Comparison of ENCODE assay signal across 26 mouse cellular contexts in the genomic region with DNA sequence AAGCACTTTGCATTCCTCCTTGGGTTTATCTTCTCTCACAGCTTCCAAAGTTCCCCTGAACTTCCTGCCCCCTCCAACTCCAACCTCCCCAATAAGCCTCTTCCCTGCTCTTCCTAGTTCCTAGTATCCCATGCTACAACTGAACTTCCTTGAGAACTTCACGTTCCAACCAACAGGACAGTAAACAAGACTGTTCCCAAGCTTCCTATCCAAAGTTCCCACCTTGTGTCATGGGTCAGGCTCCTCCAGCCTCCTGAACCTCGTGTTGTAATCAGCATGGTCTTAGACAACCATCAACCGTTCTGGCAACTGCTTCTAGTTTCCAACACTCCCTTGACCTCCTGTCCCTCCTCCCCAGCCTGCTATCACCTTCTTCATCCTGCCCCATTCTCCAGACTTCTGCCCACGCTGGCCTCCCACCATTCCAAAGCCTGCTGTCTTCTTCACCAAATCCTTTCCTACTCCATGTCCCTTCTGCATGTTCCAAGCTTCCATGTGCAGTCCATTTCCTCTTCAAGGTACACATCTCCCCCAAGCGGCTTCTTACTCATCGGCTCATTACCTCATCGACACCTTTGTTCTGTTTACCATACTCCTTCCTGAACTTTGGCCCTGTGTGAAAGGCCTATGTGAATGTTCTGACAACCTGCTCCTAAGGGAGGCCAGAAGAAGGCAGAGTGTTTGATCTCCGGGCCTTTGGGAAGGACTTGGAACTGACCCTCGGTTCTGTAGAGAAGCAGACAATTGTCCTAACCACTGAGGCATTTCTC. TPM values are rescaled to one million over a fixed set of nuclear protein-coding genes. Genes with fewer than 3 reads are reported as not detected.
"Had no signal": no experiment of that assay in that cellular context is flagged by ENCODE, and none has a peak within 500 bp of the region (broad histone marks: within the 10 kb centered on the region; RNA-seq: fewer than 3 reads in every experiment).

No protein-coding gene starts in this region.

- H3K4me1 ChIP-seq: kidney, embryonic 15.5 days; lung, embryonic 15.5 days; midbrain, embryonic 13.5 days; neural tube, embryonic 13.5 days had no signal

- H3K9ac ChIP-seq: kidney, embryonic 15.5 days; liver, embryonic 14.5 days; lung, embryonic 15.5 days; midbrain, embryonic 13.5 days; neural tube, embryonic 13.5 days had no signal

- H3K4me3 ChIP-seq: kidney, embryonic 15.5 days; layer of hippocampus, adult 2 months; lung, embryonic 15.5 days; midbrain, embryonic 13.5 days; myocyte; neural tube, embryonic 13.5 days had no signal

- H3K9me3 ChIP-seq: kidney, embryonic 15.5 days; lung, embryonic 15.5 days; midbrain, embryonic 13.5 days; neural tube, embryonic 13.5 days had no signal

- H3K36me3 ChIP-seq: kidney, embryonic 15.5 days; lung, embryonic 15.5 days; midbrain, embryonic 13.5 days; neural tube, embryonic 13.5 days had no signal

- H3K27ac ChIP-seq: hindbrain, postnatal 0 days; kidney, embryonic 15.5 days; layer of hippocampus, adult 2 months; liver, embryonic 14.5 days; lung, embryonic 15.5 days; macrophage; midbrain, embryonic 13.5 days; neural tube, embryonic 13.5 days had no signal

- H3K4me2 ChIP-seq: kidney, embryonic 15.5 days; lung, embryonic 15.5 days; midbrain, embryonic 13.5 days; neural tube, embryonic 13.5 days had no signal

- ATAC-seq: hindbrain, postnatal 0 days; inflammation-experienced regulatory T-cells, adult 6 months; midbrain, embryonic 13.5 days; midbrain, embryonic 16.5 days had no signal

- DNase-seq: kidney, adult 2 months; kidney, postnatal 14 days; layer of hippocampus, adult 9-11 months; lung, adult 18-20 months; retina, postnatal 1 day; right cerebral cortex, postnatal 25 days; thymus, adult 2 months; thymus, postnatal 14 days; thymus, postnatal 4 days had no signal

- H3K27me3 ChIP-seq: kidney, embryonic 15.5 days; lung, embryonic 15.5 days; midbrain, embryonic 13.5 days; neural tube, embryonic 13.5 days had no signal

RNA-seq across cellular contexts. Expression of a gene that starts 30.4 kb away (rescaled TPM):
- total RNA-seq: hindbrain, postnatal 0 days; layer of hippocampus, adult 2 months; liver, adult 2 months; megakaryocyte, adult 5-6 weeks; monocyte, adult 5-6 weeks; neutrophil, adult 5-6 weeks had no signal
- polyA plus RNA-seq: inflammation-experienced regulatory T-cells, adult 6 months; kidney, adult 2 months; large intestine, adult 2 months; liver, adult 2 months; macrophage; spleen, adult 2 months; thymus, adult 2 months had no signal
